Mouse (Mus musculus) layer of hippocampus, postnatal 25 days (tissue): ENCODE results near the gene Vmn2r86. TPM values are rescaled to one million over a fixed set of nuclear protein-coding genes. Genes with fewer than 3 reads are reported as not detected.
A peak's percentile ranks its signal among the peaks of the same experiment; 100 is the strongest.
"Not testable (repeated sequence)": the region's sequence is repeated elsewhere in the genome, so short reads cannot be mapped to it uniquely, and the experiment has no call there.

Experiments
- DNase-seq, 2 experiments: peaks; one replicate each; pipeline ENCODE4 v3.0.0; 2022; ENCODE audit warnings: mixed read lengths in 2 of 2, low spot score in 1 of 2; ENCODE audit errors: extremely low spot score in 1 of 2
- total RNA-seq, 2 experiments: library from RNA; stranded (reverse); gene quantifications; 2 replicates each; pipeline ENCODE4 v1.2.3; 2021

Vmn2r86 gene
- total RNA-seq, result under 1 TPM; 0.12 TPM

- DNase-seq, result not testable (repeated sequence)
These were observed at the start of gene Vmn2r86 for GRCm38 (mm10) chr10:130455950-130456349. Gene Vmn2r86, minus strand, starts transcription at chr10:130456050.

DNA sequence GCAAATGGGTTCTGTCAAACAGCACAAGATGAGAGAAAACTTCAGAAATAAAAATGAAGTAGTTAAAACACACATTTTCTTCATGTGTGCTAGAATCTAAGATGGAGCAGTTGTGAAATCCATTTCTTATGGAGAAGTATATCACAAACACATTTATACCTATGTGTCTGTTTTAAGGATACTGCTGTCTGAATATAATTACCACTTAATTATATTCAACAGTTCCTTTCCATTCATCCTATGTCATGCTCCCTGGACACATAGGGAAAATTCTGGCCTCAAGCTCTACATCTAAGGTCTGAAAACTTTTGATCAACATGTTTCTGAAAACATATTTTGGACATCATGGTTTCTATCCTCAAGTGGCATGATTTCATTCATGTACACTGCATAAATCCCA is 41.4 kb upstream of the Vmn2r86 start, which contains the start of gene Vmn2r87:
Vmn2r87 (minus strand) TSS at position 101 of the 400 bp plus-strand sequence.
- DNase-seq, result no peak

GRCm38 (mm10) chr10:130470311-130470760 is 14.5 kb upstream of the Vmn2r86 start:
- DNase-seq, result peak; percentile 10 to 13

DNA sequence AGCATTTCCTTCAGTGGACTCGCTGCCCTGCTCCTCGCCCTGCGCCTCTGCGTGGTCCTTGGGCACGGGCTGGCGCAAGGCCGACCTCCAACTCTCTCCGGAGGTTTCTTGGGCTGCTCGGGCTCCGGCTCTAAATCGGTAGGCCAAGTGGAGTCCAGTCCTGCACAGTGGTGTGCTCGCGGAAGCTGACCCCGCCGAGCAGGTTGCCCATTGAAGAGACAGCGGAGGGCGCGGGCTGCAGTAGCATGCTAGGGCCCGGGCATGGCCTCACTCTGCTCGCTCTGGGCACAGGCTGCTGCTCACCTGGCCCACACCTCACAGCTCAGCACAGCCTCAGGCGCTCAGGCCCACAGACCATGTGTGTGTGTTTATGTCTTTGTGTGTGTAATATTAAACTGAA is 11.1 kb downstream of the Vmn2r86 start:
- no peak for DNase-seq

DNA sequence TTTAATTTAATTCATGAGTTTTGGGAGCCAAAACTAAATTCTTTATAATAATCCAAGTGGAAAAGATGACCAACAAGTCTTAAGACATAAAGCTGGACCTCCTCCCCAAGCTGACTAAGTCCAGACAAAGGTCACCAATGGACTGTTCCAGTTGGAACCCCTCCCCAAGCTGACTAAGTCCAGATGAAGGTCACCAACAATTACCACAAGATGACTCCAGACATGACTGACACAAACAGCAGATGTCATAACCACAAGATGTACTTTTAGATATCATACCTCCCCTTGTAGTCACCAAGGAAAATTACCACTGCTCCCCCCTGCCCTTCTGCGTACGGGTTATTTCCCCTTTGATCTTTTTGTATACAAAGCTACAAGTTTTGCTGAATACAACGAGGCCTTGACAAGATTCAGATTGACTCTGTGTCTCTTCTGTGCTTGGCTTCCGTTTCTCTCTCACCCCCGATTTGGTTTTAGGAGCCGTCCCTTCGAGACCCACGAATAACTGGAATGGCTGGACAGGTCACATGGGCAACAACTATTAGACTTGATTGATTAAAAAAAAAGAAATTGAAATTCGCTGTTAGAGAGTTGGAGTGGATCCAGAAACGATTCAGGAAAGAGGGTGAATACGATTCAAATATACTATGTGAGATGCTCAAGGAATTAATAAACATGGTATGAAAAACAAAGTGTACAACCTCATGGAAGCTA is 21.5 kb downstream of the Vmn2r86 start:
- DNase-seq, result not testable (repeated sequence)

GRCm38 (mm10) chr10:130429603-130430002 is 26.2 kb downstream of the Vmn2r86 start, which contains the start of gene Vmn2r85:
Gene Vmn2r85, minus strand, starts transcription at chr10:130429703.
- not testable (repeated sequence) for DNase-seq

DNA sequence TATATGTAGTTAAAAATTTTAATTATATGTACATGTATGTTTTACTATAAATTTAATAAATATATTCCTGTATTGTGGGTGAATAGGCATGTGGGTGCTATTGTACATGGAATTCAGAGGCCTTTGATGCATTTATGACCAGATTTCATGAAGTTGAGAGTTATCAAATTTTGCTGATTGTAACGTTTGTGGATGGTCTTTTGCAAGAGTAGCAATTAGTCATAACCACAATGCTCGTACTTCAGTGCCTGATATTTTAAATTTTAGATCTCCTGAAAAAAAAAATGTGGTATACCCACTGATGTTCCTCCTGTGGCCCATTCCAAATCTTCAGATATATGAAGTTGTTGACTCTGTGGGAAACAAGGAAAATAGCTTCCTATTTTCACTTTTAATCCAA is 33.5 kb downstream of the Vmn2r86 start:
- DNase-seq, result not testable (repeated sequence)

- DNase-seq, result no peak
These were observed 35.4 kb downstream of the Vmn2r86 start for GRCm38 (mm10) chr10:130420401-130420800.

GRCm38 (mm10) chr10:130419954-130420353 is 35.9 kb downstream of the Vmn2r86 start:
- not testable (repeated sequence) for DNase-seq

DNA sequence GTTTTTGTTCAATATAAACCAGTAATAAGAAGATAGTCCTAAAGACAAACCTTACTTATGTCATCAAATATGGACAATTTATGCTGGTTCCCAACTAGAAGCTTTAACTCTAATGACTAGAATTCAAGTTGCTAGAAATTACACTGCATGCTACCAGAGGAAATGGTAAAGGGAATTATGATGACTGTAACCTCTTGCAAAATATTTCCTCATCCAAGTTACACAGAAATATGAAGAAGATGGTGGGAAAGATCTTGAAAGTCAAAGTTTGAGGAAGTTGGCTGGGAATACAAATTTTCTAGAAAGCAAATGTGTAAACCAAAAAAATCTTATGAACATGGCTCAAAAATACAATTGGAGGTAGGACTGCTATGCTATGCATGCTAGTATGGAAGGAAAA is 39.5 kb downstream of the Vmn2r86 start:
- DNase-seq, result not testable (repeated sequence)

DNA sequence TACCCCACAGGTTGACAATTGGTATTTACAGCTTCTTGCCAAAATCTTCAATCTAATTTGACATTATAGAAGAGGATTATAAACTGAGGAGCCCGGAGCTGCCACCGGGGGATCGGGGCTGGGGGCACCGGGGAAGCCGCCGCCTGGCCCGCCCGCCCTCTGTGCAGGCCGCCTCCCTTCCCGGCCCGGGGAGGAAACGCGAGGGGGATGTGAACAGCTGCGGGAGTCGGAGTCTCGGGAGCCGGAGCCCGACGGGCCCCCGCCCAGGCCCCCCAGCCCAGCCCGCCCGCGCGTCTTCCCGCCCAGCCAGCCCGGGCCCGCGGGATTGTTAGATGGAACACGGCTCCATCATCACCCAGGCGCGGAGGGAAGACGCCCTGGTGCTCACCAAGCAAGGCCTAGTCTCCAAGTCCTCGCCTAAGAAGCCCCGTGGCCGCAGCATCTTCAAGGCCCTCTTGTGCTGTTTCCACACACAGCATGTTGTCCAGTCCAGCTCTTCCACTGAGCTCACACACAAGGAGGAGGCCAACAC is 43.6 kb downstream of the Vmn2r86 start:
- not testable (repeated sequence) for DNase-seq

GRCm38 (mm10) chr10:130394232-130394631 is 61.6 kb downstream of the Vmn2r86 start, which contains the start of gene Vmn2r84:
Gene Vmn2r84, minus strand, starts transcription at chr10:130394332.
- no peak for DNase-seq

Other genes with a start within 250 kb of the Vmn2r86 start
- gene Olfr827, start 241.6 kb downstream of the Vmn2r86 start, total RNA-seq, result not detected
- under 1 TPM in 1 of 2 experiments, not detected in 1; 0.20 TPM for gene Neurod4, start 175.8 kb downstream of the Vmn2r86 start, total RNA-seq
- gene Tespa1, start 133.2 kb downstream of the Vmn2r86 start, total RNA-seq, result 1 to 10 TPM; 1.3 to 1.6 TPM
- under 1 TPM; 0.10 to 0.16 TPM for gene Vmn2r84, start 61.7 kb downstream of the Vmn2r86 start, total RNA-seq
- under 1 TPM; 0.27 to 0.33 TPM for gene Vmn2r85, start 26.3 kb downstream of the Vmn2r86 start, total RNA-seq
- under 1 TPM; 0.39 to 0.42 TPM for gene Vmn2r87, start 41.3 kb upstream of the Vmn2r86 start, total RNA-seq